Mouse (Mus musculus): ENCODE measurements at regions not wholly inside any gene's neighbourhood (a gene's known extent, or its start where the extent isn't known, plus 50 kb on each side); places are given as distances from the start of the nearest gene placed in this dataset.

GRCm38 (mm10) chr2:101247133-101247532 lies 377.4 kb upstream of the Rag2 start:
- no peaks in the 10 kb centered on the region for H3K27me3 ChIP-seq (ENCODE audit: insufficient read depth, low read length)
- DNase-seq (ENCODE audit: low spot score) = no peak
- WGBS = 59% methylated on average over 2 of the region's 2 CpGs
- no peaks in the 10 kb centered on the region for H3K4me1 ChIP-seq (replicated peaks; ENCODE audit: insufficient read depth, low read length)
- no peak overlapping the region for H3K9ac ChIP-seq (ENCODE audit: low read depth, low read length)
- H3K4me2 ChIP-seq (ENCODE audit: low read length) = no peak overlapping the region
- no peak for TF ChIP-seq CTCF (IDR thresholded peaks at IDR 0.05; ENCODE audit: low read depth)
- H3K27ac ChIP-seq = no peak overlapping the region
- no peaks in the 10 kb centered on the region for H3K9me3 ChIP-seq (replicated peaks; ENCODE audit: low read length)
- no peaks in the 10 kb centered on the region for H3K36me3 ChIP-seq (ENCODE audit: insufficient read depth, low read length)
- ATAC-seq (replicated peaks; ENCODE audit: low FRiP score, low read depth) = no peak
- H3K4me3 ChIP-seq (replicated peaks; ENCODE audit: low read depth, low read length) = no peak overlapping the region

GRCm38 (mm10) chr2:101252228-101252627 lies 372.3 kb upstream of the Rag2 start:
- TF ChIP-seq CTCF (IDR thresholded peaks at IDR 0.05; ENCODE audit: low read depth) = no peak
- H3K36me3 ChIP-seq (ENCODE audit: insufficient read depth, low read length) = no peaks in the 10 kb centered on the region
- DNase-seq (ENCODE audit: low spot score) (no peak), ATAC-seq (replicated peaks; ENCODE audit: low FRiP score, low read depth) (no peak)
- no peaks in the 10 kb centered on the region for H3K9me3 ChIP-seq (replicated peaks; ENCODE audit: low read length)
- H3K4me1 ChIP-seq (replicated peaks; ENCODE audit: insufficient read depth, low read length) = no peaks in the 10 kb centered on the region
- no peak overlapping the region for H3K4me3 ChIP-seq (replicated peaks; ENCODE audit: low read depth, low read length)
- H3K27ac ChIP-seq = no peak overlapping the region
- WGBS = 86% methylated on average over 3 of the region's 3 CpGs
- no peaks in the 10 kb centered on the region for H3K27me3 ChIP-seq (ENCODE audit: insufficient read depth, low read length)
- H3K9ac ChIP-seq (ENCODE audit: low read depth, low read length) = no peak overlapping the region
- H3K4me2 ChIP-seq (ENCODE audit: low read length) = no peak overlapping the region

- TF ChIP-seq CTCF (IDR thresholded peaks at IDR 0.05; ENCODE audit: low read depth) = no peak
- Histone ChIP-seq H3K4me2 (ENCODE audit: low read length) (no peak overlapping the region), H3K9ac (ENCODE audit: low read depth, low read length) (no peak overlapping the region), H3K4me1 (replicated peaks; ENCODE audit: insufficient read depth, low read length) (no peaks in the 10 kb centered on the region), H3K9me3 (replicated peaks; ENCODE audit: low read length) (no peaks in the 10 kb centered on the region), H3K27ac (no peak overlapping the region), H3K36me3 (ENCODE audit: insufficient read depth, low read length) (no peaks in the 10 kb centered on the region), H3K4me3 (replicated peaks; ENCODE audit: low read depth, low read length) (no peak overlapping the region), H3K27me3 (ENCODE audit: insufficient read depth, low read length) (no peaks in the 10 kb centered on the region)
- ATAC-seq (replicated peaks; ENCODE audit: low FRiP score, low read depth) = no peak
- WGBS = 72% methylated on average over 3 of the region's 3 CpGs
- no peak for DNase-seq (ENCODE audit: low spot score)
Observed at GRCm38 (mm10) chr2:101256464-101256863, 368.1 kb upstream of the Rag2 start.

DNA sequence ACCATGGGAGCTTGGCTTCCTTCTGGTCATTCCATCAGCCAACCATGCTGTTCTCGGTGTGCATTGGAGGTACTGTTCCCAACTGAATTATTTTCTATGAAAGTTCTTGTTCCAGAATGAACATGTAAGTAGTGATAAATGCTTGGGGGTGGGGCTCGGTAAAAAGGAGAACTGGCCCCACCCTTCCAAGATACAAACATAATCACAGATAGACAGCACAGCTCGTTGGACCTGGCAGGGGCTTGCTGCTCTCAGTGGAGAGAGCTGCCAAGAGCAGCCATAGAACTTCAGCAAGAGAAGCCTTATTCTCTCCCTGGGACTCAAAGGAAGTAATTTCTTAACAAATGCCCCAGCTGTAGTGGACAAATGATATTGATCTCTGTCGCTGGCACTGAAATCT lies 360.6 kb upstream of the Rag2 start:
- Histone ChIP-seq H3K9me3 (replicated peaks; ENCODE audit: low read length) (no peaks in the 10 kb centered on the region), H3K4me1 (replicated peaks; ENCODE audit: insufficient read depth, low read length) (no peaks in the 10 kb centered on the region), H3K27ac (no peak overlapping the region), H3K4me3 (replicated peaks; ENCODE audit: low read depth, low read length) (no peak overlapping the region), H3K27me3 (ENCODE audit: insufficient read depth, low read length) (no peaks in the 10 kb centered on the region), H3K9ac (ENCODE audit: low read depth, low read length) (no peak overlapping the region), H3K36me3 (ENCODE audit: insufficient read depth, low read length) (no peaks in the 10 kb centered on the region), H3K4me2 (ENCODE audit: low read length) (no peak overlapping the region)
- DNase-seq (ENCODE audit: low spot score) (no peak), ATAC-seq (replicated peaks; ENCODE audit: low FRiP score, low read depth) (no peak)
- TF ChIP-seq CTCF (IDR thresholded peaks at IDR 0.05; ENCODE audit: low read depth) = no peak
- WGBS = 77% methylated on average over 4 of the region's 4 CpGs

- DNase-seq (ENCODE audit: low spot score) (no peak), ATAC-seq (replicated peaks; ENCODE audit: low FRiP score, low read depth) (no peak)
- Histone ChIP-seq H3K4me3 (replicated peaks; ENCODE audit: low read depth, low read length) (no peak overlapping the region), H3K27me3 (ENCODE audit: insufficient read depth, low read length) (no peaks in the 10 kb centered on the region), H3K27ac (no peak overlapping the region), H3K4me2 (ENCODE audit: low read length) (no peak overlapping the region), H3K4me1 (replicated peaks; ENCODE audit: insufficient read depth, low read length) (no peaks in the 10 kb centered on the region), H3K9me3 (replicated peaks; ENCODE audit: low read length) (no peaks in the 10 kb centered on the region), H3K36me3 (ENCODE audit: insufficient read depth, low read length) (no peaks in the 10 kb centered on the region), H3K9ac (ENCODE audit: low read depth, low read length) (no peak overlapping the region)
- TF ChIP-seq CTCF (IDR thresholded peaks at IDR 0.05; ENCODE audit: low read depth) = no peak
- WGBS = 64% methylated on average over 2 of the region's 2 CpGs
Observed at GRCm38 (mm10) chr2:101266685-101267374, 357.7 kb upstream of the Rag2 start.

DNA sequence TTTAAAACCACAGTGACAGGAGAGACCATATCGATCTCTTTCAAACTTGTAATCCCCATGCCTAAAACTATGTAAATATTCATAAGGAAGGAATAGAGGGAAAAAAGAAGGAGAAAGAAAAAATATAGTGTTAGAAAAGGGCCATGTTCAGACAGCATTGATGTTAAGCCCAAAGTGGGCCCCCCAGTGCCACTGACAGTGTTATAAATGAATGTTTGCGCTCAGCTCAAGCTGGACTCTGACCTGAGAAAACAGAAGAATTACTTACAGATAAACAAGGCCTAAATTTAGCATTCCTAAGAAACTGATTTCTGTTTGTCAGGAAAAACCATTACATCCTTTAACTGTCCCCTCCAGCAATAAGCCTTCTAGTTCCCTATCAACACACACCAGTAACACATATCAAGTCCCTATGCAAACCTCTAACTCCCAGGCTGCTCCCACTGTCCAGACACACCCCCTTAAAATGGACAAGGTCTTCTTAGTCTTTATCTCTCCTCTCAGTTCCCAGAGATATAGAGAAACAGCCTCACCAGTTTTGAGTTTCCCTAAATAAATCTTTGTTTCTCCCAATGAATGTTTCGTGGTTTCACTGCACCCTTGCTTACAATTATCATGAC lies 350.4 kb upstream of the Rag2 start:
- Histone ChIP-seq H3K9me3 (replicated peaks; ENCODE audit: low read length) (no peaks in the 10 kb centered on the region), H3K4me1 (replicated peaks; ENCODE audit: insufficient read depth, low read length) (no peaks in the 10 kb centered on the region), H3K27me3 (ENCODE audit: insufficient read depth, low read length) (no peaks in the 10 kb centered on the region), H3K4me3 (replicated peaks; ENCODE audit: low read depth, low read length) (no peak overlapping the region), H3K36me3 (ENCODE audit: insufficient read depth, low read length) (no peaks in the 10 kb centered on the region), H3K9ac (ENCODE audit: low read depth, low read length) (no peak overlapping the region), H3K27ac (no peak overlapping the region), H3K4me2 (ENCODE audit: low read length) (no peak overlapping the region)
- ATAC-seq (replicated peaks; ENCODE audit: low FRiP score, low read depth) (no peak), DNase-seq (ENCODE audit: low spot score) (no peak)
- no peak for TF ChIP-seq CTCF (IDR thresholded peaks at IDR 0.05; ENCODE audit: low read depth)
- 68% methylated on average over 3 of the region's 3 CpGs for WGBS
